Mouse (Mus musculus) retina, postnatal 7 days (tissue): ENCODE data around the gene Ube2s.
"Not testable (repeated sequence)": the region's sequence is repeated elsewhere in the genome, so short reads cannot be mapped to it uniquely, and the experiment has no call there.

Experiments used
- DNase-seq: peaks from one replicate; pipeline ENCODE4 v3.0.0-alpha.2; 2012; ENCODE audit warnings: low read depth, low spot score

Gene Ube2s

DNA sequence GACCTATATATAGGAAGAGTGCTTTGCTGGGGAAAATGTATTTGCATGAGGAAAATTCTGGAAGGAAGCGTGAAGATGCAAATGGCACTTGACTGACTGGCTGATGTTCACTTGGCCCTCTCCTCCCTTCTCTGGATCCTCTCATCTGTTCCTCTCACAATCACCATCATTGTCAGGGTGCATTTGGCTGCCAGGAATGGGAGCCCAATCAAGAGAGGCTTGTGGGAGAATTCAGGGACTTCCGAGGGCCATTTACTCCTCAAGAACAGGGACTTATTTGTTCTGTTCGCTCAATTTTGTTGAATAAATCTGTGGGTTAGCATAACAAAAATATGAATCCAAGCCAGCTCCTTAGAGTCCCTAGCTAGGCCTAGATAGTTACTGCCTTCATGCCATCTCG lies 9.3 kb upstream of the Ube2s start:
- DNase-seq = no peak

DNA sequence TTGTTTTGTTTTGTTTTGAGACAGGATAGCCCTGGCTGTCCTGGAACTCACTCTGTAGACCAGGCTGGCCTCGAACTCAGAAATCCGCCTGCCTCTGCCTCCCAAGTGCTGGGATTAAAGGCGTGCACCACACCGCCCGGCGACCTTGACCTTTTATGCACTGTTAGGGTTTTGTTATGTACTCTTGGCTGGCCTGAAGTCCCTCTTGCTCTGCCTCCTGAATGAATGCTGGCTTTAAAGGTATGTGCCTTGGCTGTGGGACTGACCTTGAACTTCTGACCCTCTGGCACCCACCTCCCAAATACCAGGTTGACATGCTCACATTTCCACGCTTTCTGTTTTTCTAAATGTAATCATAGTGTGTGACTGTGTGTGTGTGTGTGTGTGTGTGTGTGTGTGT lies 8.5 kb upstream of the Ube2s start:
- DNase-seq = not testable (repeated sequence)

DNA sequence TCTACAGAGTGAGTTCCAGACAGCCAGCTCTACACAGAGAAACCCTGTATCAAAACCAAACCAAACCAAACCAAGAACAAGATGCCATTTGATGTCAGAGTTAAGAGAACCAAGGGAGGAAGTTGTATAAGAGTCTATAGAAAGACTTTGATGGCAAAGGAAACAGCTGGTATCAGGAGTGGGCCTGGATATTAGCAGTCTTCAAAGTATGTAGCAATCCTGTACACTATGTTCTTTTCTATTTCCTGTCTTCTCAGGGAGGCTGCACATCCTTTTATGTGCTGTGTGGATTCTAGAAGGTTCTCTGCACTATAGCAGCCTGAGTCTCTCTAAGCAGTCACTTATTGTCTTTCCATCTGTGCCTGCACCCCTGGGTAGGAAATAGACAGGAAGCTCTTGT lies 4.2 kb upstream of the Ube2s start:
- DNase-seq = no peak

DNA sequence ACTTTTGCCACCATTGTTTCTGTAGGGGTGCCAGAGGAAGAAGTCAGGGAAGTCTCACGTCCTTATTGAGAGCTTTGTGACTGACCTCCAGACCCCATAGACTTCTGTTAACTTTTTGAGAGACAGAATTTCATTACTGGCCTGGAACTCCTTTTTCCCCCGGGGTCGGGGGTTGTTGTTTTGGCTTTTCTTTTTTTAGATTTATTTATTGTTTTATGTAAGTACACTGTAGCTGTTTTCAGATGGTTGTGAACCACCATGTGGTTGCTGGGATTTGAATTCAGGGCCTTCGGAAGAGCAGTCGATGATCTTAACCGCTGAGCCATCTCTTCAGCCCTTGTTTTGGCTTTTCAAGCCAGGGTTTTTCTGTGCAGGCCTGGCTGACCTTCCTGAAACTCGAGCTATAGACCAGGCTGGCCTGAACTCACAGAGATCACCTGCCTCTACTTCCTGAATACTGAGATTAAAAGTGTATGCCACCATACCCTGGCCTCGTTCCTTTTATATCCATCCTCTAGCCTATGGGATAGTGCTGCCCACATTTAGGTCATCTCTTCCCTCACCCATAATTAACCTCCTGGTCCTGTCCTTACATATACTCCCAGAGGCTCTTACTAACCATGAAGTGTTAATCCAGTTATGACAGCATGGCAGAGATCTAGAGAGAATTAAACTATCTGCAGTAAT lies 858 bp upstream of the Ube2s start:
- no peak for DNase-seq

DNA sequence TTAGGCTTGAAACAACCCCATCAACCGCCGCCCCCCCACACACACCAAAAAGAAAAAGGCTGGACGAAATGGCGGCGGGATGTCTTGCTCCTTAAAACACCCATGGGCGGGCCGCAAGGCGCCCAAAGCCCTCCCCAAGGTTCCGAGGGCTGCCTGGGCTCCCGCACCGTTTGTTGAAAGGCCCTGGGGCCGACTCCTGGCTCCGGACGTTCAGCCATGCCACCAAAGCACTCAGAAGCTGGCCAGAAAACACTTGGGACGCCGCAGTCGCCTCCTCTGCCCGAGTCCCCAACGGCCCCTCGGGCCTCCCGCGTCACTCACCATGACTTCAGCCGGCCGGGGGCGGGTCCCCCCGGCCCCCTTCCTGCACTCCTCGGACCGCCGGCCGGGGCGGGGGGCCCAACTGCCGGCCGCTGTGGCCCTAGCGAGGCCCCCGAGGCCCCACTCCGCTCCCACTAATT lies 518 bp downstream of the Ube2s start:
- DNase-seq = no peak

DNA sequence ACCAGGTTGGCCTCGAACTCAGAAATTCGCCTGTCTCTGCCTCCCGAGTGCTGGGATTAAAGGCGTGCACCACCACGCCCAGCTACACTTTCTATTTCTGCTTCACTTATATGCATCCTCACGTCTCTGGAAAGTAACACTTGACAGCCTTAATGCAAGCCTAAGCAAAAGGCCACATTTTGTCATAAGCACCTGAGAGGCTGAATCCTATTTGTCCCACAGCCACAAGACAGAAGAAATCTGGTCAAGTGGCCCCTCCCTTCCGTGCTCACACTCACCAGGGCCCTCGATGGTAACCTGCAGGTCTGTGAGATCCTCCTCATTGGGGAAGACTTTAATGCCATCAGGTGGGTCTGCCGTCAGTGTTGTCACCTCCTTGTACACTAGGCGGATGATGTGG lies 1.3 kb downstream of the Ube2s start:
- DNase-seq = not testable (repeated sequence)

DNA sequence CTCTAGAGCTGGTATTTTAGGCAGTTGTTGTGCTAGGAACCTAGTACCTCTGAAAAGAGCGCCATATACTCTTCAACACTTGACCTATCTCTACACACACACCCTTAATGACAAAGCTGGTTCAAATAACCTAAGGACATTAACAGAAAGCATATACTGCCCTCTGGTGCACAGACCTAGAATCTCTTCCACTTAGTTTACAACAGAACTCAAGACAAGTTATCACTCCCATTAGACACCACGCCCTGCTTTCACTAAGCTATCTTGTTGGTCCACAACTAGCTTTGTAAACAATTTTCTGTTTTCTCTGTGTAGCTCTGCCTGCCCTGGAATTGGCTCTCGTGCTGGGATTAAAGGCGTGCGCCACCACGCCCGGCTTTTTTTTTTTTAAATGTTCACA lies 5.7 kb downstream of the Ube2s start:
- DNase-seq = no peak

DNA sequence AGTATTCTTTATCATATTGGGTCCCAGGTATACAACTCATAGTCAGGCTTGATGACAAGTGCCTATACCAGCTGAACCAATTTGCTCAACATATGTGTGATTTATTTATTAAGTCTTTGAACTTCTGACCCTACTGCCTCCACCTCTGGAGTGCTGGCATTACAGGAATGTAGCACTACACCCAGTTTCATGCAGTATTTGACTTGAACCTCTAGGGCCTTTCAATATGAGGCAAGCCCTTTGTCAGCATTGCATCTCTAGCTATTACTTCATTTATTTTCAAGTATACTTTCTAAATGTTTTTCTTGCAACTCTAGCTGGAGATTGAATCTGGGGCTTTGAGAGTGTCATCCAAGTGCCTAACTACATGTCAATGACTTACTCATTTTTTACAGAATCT lies 10.1 kb downstream of the Ube2s start:
- DNase-seq = no peak

DNA sequence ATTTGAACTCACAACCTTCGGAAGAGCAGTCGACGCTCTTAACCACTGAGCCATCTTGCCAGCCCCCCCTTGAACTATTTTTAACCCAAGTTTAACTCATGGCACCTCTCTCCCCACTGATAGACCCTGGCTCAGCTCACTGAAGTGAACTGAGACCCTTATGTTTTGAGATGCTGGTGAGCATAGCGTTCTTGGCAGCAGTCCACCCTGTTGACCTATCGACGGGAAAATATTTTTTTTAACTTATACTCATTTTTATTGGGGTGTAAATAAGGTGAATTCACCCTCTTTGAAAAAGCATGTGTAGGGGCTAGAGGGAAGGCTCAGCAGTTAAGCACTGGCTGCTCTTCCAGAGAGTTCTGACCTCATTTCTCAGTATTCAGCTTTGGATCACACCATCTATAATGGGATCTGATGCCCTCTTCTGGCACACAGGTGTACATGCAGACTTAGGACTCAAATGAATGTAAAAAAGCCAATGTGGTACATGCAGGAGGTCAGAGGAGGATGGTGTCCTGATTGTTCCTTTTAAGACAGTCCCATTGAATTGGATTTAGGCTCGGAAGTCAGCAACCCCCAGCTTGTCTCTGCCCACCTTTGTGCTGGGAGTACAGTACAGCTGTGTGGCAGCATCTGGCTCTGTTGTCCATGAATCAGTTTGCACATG lies 16.5 kb downstream of the Ube2s start:
- no peak for DNase-seq

DNA sequence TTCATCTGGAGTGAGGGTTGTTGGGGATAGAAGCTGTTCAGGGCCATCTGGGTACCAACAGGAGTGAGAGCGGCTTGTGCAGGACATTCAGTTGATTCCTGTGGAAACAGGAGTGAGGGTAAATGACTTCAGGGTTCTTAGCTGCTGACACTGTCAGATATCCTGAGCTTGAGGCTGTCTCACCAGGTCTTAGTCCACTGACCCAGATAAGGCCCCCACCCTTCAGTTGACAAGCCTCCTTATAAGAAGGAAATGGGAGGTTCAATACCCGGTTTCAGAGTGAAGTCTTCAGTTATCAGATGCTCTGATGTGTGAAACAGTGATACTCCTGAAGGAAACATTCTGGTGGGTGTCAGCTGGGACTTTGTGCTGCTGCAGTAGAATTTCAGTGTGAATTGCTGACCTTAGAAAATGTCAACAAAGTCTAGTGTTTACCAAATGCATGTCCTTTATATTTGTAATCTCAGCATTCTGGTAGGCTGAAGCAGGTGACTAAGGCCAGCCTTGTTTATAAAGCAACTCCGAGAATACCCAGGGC lies 17.7 kb downstream of the Ube2s start:
- no peak for DNase-seq

DNA sequence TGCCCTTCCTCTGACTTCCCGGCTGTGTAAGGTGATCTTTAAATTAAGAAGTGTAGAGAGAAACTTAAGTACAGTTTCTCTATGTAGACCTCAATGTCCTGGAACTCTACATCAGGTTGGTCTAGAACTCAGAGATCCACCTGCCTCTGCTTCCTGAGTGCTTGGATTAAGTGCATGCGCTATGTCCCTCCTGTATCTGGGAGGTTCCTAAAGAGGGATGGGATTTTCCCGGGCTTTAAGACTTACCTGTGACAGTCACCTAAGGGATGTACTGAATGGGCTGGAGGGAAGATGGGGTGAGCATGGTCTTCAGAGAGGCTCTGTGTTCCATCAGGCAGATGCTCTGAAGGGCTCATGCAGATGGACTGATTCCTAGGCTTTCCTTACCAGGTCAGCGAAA lies 18.7 kb downstream of the Ube2s start:
- DNase-seq = no peak

DNA sequence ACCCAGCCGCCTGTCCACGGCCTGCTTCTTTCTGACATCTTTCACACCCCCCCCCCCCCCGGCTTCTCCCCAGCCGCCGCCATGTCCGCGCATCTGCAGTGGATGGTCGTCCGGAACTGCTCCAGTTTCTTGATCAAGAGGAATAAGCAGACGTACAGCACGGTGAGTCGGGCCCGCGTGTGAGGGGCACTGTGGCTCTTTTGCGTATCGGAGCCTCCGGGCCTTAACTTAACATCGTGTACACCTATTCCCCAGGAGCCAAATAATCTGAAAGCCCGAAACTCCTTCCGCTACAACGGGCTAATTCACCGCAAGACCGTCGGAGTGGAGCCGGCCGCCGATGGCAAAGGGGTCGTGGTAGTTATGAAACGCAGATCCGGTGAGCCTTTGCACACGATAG lies 19.1 kb downstream of the Ube2s start:
- not testable (repeated sequence) for DNase-seq

DNA sequence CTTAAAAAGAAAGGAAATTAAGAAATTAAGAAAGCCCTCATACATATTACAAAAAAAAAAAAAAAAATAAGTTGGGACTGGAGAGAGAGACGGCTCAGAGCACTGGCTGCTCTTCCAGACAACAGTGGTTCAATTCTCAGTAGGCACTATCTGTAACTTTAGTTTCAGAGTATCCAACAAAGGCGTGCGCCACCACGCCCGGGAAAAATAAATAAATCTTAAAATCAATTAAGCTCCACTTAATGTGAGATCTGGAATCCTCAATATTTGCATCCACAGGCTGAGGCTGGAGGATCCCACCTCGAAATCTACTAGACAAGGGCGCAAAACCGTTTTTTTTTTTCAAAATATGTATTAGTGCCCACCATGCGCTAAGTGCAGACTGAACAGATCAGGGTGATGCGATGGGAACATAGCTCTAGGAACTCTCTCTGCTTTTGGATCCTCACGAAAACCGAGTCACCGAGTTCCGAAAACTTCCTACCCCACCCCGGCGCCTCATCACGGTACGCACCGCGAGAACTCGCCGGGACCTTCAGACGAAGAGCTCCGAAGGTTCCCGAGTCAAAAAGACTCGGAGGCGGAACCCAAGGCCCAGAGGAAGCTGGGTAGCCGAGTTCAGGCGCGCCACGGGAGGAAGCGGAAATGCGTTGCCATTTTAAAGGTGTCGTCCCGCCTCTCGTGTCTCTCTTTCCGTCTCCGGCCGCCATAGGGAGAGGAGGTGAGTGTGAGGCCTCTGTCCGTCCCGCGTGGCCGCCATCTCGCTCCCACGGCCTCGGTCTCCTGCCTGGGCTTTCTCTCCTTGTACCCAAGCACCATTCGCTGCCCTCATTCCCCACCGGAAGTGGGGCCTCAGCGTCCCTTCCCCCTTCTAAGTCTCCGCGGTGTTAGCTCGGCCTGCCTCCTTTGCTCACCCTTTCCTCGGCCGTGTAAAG lies 19.8 kb downstream of the Ube2s start, which contains the start of gene Rpl28:
TSS of gene Rpl28 (plus strand) at position 597 of the 935 bp plus-strand sequence.
- DNase-seq = peak; percentile 92

DNA sequence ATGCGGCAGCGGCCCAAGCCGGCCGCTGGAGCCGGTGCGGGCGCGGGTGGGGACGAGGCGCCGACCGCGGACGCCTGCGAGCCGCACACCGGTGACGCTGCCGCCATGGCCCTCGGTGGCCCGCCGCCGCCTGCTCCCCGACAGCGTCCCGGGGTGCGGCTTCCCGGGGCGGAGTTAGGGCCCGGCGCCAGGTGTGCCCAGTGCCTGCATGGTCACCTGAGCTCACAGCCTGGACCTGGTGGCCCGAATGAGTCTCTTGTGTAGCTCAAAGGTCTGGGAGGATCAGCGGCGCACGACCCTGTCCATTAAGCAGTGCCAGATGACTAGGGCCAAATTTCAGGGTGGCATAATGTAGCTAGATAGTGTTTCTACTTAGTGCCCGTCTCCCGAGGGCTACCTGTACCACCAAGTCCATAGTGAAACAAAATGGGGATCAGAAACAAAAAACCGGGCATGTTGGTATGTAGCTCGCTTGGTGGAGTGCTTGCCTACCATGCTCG lies 22.9 kb downstream of the Ube2s start, which contains the start of gene Tmem238:
TSS of gene Tmem238 (minus strand) at position 221 of the 500 bp plus-strand sequence.
- DNase-seq = no peak

DNA sequence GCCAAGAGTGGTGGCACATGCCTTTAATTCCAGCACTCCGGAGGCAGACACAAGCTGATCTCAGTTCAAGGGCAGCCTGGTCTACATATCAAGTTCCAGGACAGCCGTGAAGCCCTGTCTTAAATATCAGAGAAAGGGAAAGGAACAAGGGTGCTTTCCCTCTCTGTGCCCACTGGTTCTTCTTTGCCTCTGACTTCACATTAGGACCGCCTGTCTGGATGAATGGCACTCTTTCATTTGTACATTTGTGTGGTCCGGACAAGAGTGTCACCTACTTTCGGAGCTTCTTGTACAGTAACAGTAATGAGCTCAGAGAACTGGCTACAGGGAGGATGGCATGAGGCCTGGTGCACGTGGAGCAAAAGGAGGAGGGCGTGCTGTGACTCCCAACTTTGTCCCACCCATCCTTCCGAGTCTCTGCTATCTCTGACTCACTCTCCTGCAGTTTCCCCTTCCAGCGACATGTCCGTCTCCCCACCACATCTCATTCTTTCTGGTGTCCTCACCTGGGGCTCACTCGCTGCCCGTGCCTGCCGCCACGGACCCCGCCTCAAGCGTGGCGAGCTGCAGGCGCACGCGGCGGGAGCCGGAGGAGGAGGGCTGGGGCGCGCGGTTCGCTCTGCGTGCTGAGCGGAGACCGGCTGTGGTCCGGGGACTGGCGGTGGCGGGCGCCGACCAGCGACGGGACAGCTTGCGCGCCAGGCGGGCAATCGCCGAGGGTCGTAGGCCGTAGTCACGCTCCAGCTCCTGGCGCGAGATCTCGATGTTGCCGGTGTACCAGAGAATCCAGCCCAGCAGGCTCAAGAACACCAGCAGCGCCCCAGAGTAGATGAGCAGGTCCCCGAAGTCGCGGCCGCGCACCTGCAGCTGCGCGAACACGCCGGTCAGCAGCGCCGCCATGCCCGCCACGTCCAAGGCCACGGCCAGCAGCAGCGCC lies 23.6 kb downstream of the Ube2s start:
- no peak for DNase-seq

DNA sequence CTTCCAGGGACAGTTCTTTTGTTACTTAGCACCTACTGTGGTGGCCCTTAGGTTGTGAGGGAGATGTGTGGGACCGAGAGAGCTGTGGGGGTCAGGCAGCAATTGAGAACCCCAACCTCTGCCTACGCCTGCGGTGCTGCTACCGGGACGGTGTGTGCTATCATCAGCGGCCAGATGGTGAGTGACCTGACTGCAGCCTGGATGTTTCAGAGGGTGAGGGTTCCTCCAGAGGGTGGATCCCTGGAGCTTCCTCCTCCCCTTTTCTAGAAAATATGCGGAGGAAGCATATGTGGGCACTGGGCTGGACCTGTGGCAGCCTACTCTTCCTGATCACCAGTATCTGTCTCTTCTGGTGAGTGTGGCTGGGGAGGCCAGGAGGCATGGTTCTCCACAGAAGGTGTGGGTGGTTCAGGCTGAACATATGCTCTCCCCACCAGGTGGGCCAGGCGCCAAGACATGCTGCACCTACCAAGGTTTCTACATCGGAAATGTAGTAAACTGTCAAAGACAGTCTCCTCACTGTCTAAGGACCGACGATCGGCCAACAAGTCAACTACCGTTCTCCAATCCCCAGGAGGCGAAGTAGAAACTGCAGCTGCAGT lies 28.6 kb downstream of the Ube2s start:
- no peak for DNase-seq

DNA sequence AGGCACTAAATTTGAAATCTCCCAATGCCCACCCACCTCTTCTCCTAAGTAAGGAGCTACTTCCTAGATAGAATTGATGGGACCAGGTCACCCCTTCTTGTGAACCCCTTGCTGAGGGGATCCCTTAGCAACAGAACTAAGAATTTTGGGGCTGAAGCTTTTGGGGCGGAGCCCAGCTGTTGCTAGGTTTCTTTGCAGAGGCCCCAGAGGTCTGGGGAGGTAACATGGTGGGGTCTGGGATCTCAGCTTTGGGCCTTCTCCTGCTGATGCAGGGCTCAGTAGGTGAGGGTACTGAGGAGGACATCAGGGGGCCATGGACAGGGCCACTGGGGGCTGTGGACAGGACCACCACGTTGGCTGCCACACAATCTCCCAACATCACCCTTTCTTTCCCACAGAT lies 29.6 kb downstream of the Ube2s start, which contains the start of the genes Il11 and Tmem190:
TSS of gene Il11 (minus strand) at position 101 of the 400 bp plus-strand sequence.
TSS of gene Tmem190 (plus strand) at position 179 of the 400 bp plus-strand sequence.
- DNase-seq = no peak

DNA sequence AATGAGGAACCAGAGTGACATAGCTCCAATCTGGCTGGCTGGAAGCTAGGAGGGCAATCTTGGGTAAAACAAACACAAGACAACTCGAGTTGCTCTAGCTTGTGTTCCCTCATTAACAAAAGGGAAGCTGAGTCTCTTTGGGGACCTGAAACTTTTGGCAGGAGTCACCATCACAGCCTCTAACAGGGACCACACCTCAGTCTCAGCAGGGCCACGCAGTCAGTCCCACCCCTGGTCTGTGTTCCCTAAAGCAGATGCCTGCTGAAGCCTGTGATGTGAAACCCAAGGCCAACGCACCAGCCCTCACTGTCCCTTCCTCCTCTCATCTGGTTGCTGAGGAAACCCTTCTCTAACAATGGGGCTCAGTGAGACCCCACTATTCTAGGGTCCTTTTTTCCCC lies 30.3 kb downstream of the Ube2s start:
- no peak for DNase-seq

DNA sequence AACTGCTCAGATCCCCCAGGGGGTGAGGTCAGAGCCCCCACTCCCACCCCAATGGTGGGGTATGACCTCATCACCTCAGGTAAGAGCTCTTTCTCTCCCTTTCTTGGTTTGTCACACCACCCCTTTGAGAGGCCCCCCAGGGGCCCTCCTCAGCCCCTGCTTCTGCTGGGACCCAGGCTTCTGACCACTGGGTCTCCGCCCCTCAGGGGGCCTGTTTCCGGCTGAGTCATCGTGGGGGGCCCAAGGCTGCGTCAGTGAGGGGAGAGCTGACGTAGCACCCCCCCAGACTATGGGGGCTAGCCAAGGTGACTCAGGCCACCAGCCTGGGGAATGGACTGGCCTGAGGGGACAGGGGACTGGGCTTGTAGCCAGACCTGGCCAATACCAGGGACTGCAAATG lies 32.5 kb downstream of the Ube2s start:
- DNase-seq = no peak
